Mouse (Mus musculus): ENCODE results near the gene Ccnd2.
A peak's percentile ranks its signal among the peaks of the same experiment; 100 is the strongest.

The Ccnd2 gene

GRCm38 (mm10) chr6:127152106-127152951, at the start of gene Ccnd2:
Ccnd2 (minus strand) TSS chr6:127152193.
- DNase-seq (ENCODE audit: low spot score in 2 of 2): peak; percentile 46 to 58

- no peak for DNase-seq (ENCODE audit: low spot score in 2 of 2)
These were observed 45.0 kb upstream of the Ccnd2 start for GRCm38 (mm10) chr6:127196985-127197384.

GRCm38 (mm10) chr6:127181296-127181695, 29.3 kb upstream of the Ccnd2 start:
- no peak for DNase-seq (ENCODE audit: low spot score in 2 of 2)

GRCm38 (mm10) chr6:127179056-127179759, 27.2 kb upstream of the Ccnd2 start:
- DNase-seq (ENCODE audit: low spot score in 2 of 2): no peak

- DNase-seq (ENCODE audit: low spot score in 2 of 2): peak; percentile 23 to 39
These were observed 26.0 kb upstream of the Ccnd2 start for GRCm38 (mm10) chr6:127177962-127178361.

GRCm38 (mm10) chr6:127177441-127177840, 25.4 kb upstream of the Ccnd2 start:
- DNase-seq (ENCODE audit: low spot score in 2 of 2): no peak

- no peak for DNase-seq (ENCODE audit: low spot score in 2 of 2)
These were observed 20.5 kb upstream of the Ccnd2 start for GRCm38 (mm10) chr6:127172461-127172860.

GRCm38 (mm10) chr6:127170734-127171133, 18.7 kb upstream of the Ccnd2 start:
- DNase-seq (ENCODE audit: low spot score in 2 of 2): no peak

GRCm38 (mm10) chr6:127165663-127166062, 13.7 kb upstream of the Ccnd2 start:
- DNase-seq (ENCODE audit: low spot score in 2 of 2): no peak

- no peak for DNase-seq (ENCODE audit: low spot score in 2 of 2)
These were observed 10.8 kb upstream of the Ccnd2 start for GRCm38 (mm10) chr6:127162842-127163241.

GRCm38 (mm10) chr6:127157321-127157720, 5.3 kb upstream of the Ccnd2 start:
- no peak for DNase-seq (ENCODE audit: low spot score in 2 of 2)

- DNase-seq (ENCODE audit: low spot score in 2 of 2): peak in 1 of 2 experiments; percentile 28
These were observed 3.5 kb upstream of the Ccnd2 start for GRCm38 (mm10) chr6:127155468-127155867.

GRCm38 (mm10) chr6:127154708-127155268, 2.8 kb upstream of the Ccnd2 start:
- peak; percentile 57 to 60 for DNase-seq (ENCODE audit: low spot score in 2 of 2)

GRCm38 (mm10) chr6:127153972-127154707, 2.1 kb upstream of the Ccnd2 start:
- no peak for DNase-seq (ENCODE audit: low spot score in 2 of 2)

- DNase-seq (ENCODE audit: low spot score in 2 of 2): no peak
These were observed 1.4 kb upstream of the Ccnd2 start for GRCm38 (mm10) chr6:127153296-127153800.

- DNase-seq (ENCODE audit: low spot score in 2 of 2): peak; percentile 19 to 33
These were observed 358 bp downstream of the Ccnd2 start for GRCm38 (mm10) chr6:127151565-127152105.

GRCm38 (mm10) chr6:127150663-127151564, 1.1 kb downstream of the Ccnd2 start:
- peak in 1 of 2 experiments; percentile 35 for DNase-seq (ENCODE audit: low spot score in 2 of 2)

GRCm38 (mm10) chr6:127149944-127150662, 1.9 kb downstream of the Ccnd2 start:
- no peak for DNase-seq (ENCODE audit: low spot score in 2 of 2)

GRCm38 (mm10) chr6:127149303-127149943, 2.6 kb downstream of the Ccnd2 start:
- DNase-seq (ENCODE audit: low spot score in 2 of 2): peak; percentile 28 to 30

Data from thymus, postnatal 10 days (tissue).